Mouse (Mus musculus) monocyte, adult 59 days (primary cell): Measurements from ENCODE around the gene Gm9774. TPM values are rescaled to one million over a fixed set of nuclear protein-coding genes. Genes with fewer than 3 reads are reported as not detected.

Experiments used
- total RNA-seq, 2 experiments: library from RNA; stranded (reverse); gene quantifications; one replicate each; pipeline ENCODE4 v1.2.4; 2023

The Gm9774 gene
- 1 to 10 TPM in 1 of 2 experiments, under 1 TPM in 1; 0.86 to 2.0 TPM for total RNA-seq

GRCm38 (mm10) chr3:92429323-92429722 lies at the start of gene Gm9774:
TSS of gene Gm9774 (minus strand) at chr3:92429423.

GRCm38 (mm10) chr3:92458620-92459019 lies 29.4 kb upstream of the Gm9774 start, which contains the start of gene Sprr3:
TSS of gene Sprr3 (minus strand) at chr3:92458720.

GRCm38 (mm10) chr3:92438689-92439088 lies 9.5 kb upstream of the Gm9774 start, which contains the start of gene Sprr1b:
TSS of gene Sprr1b (minus strand) at chr3:92438789.

GRCm38 (mm10) chr3:92432282-92432681 lies 3.1 kb upstream of the Gm9774 start, which contains the start of gene Sprr2k:
TSS of gene Sprr2k (plus strand) at chr3:92432582.

GRCm38 (mm10) chr3:92417782-92418181 lies 11.4 kb downstream of the Gm9774 start, which contains the start of gene Sprr2j-ps:
TSS of gene Sprr2j-ps (plus strand) at chr3:92418082.

GRCm38 (mm10) chr3:92407691-92408090 lies 21.5 kb downstream of the Gm9774 start, which contains the start of gene Sprr2i:
TSS of gene Sprr2i (plus strand) at chr3:92407991.

GRCm38 (mm10) chr3:92385385-92385784 lies 43.8 kb downstream of the Gm9774 start, which contains the start of gene Sprr2h:
TSS of gene Sprr2h (plus strand) at chr3:92385685.

Other genes starting within 250 kb of the Gm9774 start
- gene Sprr2a1, start 213.6 kb downstream of the Gm9774 start, total RNA-seq, result not detected
- not detected for gene Sprr2a2, start 213.5 kb downstream of the Gm9774 start, total RNA-seq
- gene Sprr2a3, start 144.0 kb downstream of the Gm9774 start, total RNA-seq, result not detected
- not detected for gene Sprr2b, start 112.8 kb downstream of the Gm9774 start, total RNA-seq
- gene Sprr2d, start 90.3 kb downstream of the Gm9774 start, total RNA-seq, result not detected
- gene Sprr2e, start 77.3 kb downstream of the Gm9774 start, total RNA-seq, result not detected
- gene Sprr2f, start 64.2 kb downstream of the Gm9774 start, total RNA-seq, result not detected
- gene Sprr2h, start 43.7 kb downstream of the Gm9774 start, total RNA-seq, result not detected
- gene Sprr2i, start 21.4 kb downstream of the Gm9774 start, total RNA-seq, result not detected
- gene Sprr2j-ps, start 11.3 kb downstream of the Gm9774 start, total RNA-seq, result not detected
- not detected for gene Sprr2k, start 3.2 kb upstream of the Gm9774 start, total RNA-seq
- gene Sprr1b, start 9.4 kb upstream of the Gm9774 start, total RNA-seq, result not detected
- gene Sprr3, start 29.3 kb upstream of the Gm9774 start, total RNA-seq, result not detected
- gene Sprr1a, start 56.5 kb upstream of the Gm9774 start, total RNA-seq, result not detected
- gene Sprr4, start 71.1 kb upstream of the Gm9774 start, total RNA-seq, result not detected
- not detected for gene 2310046K23Rik, start 105.1 kb upstream of the Gm9774 start, total RNA-seq
- not detected for gene Ivl, start 144.3 kb upstream of the Gm9774 start, total RNA-seq
- not detected for gene Smcp, start 159.6 kb upstream of the Gm9774 start, total RNA-seq
- gene 2210017I01Rik, start 178.1 kb upstream of the Gm9774 start, total RNA-seq, result not detected
- not detected for gene Lce6a, start 192.2 kb upstream of the Gm9774 start, total RNA-seq
- not detected for gene Lce1a1, start 218.9 kb upstream of the Gm9774 start, total RNA-seq
- gene Lce1b, start 227.5 kb upstream of the Gm9774 start, total RNA-seq, result not detected
- gene Lce1a2, start 240.9 kb upstream of the Gm9774 start, total RNA-seq, result not detected
- gene Lce1c, start 249.8 kb upstream of the Gm9774 start, total RNA-seq, result not detected